Mouse (Mus musculus) cerebellum, adult 11-12 months (tissue): ENCODE data around the gene Gmeb2.

ENCODE experiments used
- DNase-seq: peaks from one replicate; pipeline ENCODE4 v3.0.0; 2022

Gene Gmeb2

GRCm38 (mm10) chr2:181287958-181288350 lies at the start of gene Gmeb2:
Gene Gmeb2, minus strand, starts transcription at chr2:181288035.
- DNase-seq, result peak; percentile 98

DNA sequence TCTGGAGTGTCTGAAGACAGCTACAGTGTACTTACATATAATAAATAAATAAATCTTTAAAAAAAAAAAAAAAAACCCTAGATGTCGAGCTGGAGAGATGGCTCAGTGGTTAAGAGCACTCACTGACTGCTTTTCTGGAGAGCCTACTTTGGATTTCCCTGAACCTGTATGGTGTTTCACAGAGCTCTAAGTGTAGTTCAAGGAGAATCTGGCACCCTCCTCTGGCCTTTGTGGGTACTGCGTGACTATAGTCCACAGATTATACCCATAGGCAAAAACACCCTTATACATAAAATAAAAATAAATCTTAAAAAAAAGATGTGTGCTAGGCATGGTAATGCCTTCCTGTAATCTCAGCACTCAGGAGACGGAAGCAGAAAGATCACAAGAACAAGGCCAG lies 46.2 kb upstream of the Gmeb2 start:
- peak; percentile 58 for DNase-seq

DNA sequence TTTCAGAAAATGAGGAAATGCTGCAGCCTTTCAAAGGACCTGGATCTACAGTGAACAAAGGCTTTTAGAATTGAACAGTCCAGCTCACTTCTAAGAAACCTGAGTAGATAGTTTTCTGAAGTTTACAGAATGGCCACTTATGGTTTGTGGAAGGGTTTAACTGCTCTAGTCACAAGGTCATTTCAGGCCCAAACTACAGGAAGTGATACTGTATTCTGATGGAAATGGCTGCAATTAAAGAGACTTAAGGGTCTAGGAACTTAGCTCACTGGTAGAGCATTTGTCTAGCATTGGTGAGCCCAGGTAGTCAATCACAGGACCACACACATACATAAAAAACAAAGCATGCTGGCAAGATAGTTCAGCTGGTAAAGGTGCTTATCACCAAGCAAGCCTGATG lies 44.7 kb upstream of the Gmeb2 start:
- no peak for DNase-seq

- DNase-seq, result no peak
Measured at GRCm38 (mm10) chr2:181326098-181326497, 38.3 kb upstream of the Gmeb2 start.

DNA sequence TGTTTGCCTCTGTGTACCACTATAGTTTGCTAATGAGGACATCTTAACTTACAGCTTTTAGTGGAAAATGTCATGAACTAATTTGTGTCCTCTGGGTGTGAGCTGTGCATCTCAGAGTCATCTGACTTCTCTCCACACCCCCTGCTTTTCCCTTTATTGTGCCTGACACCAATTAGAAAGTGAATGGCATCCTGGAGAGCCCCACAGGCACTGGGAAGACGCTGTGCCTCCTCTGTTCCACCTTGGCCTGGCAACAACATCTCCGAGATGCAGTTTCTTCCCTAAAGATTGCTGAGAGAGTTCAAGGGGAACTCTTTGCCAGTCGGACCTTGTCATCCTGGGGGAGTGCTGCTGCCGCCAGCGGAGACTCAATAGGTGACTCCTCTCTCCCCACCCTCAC lies 34.3 kb upstream of the Gmeb2 start:
- no peak for DNase-seq

- DNase-seq, result no peak
Measured at GRCm38 (mm10) chr2:181320103-181320499, 32.3 kb upstream of the Gmeb2 start.

GRCm38 (mm10) chr2:181319248-181320102 lies 31.6 kb upstream of the Gmeb2 start, which contains the start of gene Rtel1:
Gene Rtel1, plus strand, starts transcription at chr2:181319739.
- DNase-seq, result peak; percentile 76

GRCm38 (mm10) chr2:181314080-181314810 lies 26.4 kb upstream of the Gmeb2 start, which contains the start of gene Stmn3:
Gene Stmn3, minus strand, starts transcription at chr2:181314500.
- DNase-seq, result peak; percentile 83

GRCm38 (mm10) chr2:181313344-181314079 lies 25.7 kb upstream of the Gmeb2 start:
- peak; percentile 71 for DNase-seq

GRCm38 (mm10) chr2:181313006-181313343 lies 25.1 kb upstream of the Gmeb2 start:
- no peak for DNase-seq

- DNase-seq, result peak; percentile 45
Measured at GRCm38 (mm10) chr2:181312435-181312834, 24.6 kb upstream of the Gmeb2 start.

DNA sequence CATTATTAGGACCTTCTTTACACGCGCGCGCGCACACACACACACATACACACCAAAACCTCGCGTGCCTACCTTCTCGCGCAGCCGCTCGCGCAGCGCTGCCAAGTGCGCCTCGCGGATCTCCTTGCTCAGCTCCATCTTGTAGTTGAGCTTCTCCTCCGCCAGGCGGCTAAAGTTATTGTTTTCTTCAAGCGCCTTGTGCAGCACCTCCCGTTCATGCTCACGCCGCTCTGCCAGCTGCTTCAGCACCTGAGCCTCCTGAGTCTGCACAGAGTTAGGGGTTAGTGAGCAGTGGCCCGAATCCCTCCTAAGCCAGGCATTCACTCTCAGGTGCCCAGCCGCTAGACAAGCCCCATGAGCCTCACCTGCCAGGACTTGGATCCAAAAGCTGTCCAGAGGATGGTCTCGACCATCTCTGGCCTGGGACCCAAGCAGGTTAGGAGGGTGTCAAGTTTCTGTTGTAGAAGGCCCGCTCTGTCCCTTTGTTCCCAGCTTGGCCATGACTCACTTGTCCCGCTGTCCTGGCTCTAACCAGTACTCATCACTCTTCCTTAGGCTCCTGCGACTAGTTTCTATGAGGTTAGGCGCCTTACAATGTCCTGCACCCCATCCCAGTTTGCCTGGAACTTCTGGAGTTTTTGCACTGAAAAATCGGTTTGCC lies 19.4 kb upstream of the Gmeb2 start:
- peak; percentile 64 for DNase-seq

- no peak for DNase-seq
Measured at GRCm38 (mm10) chr2:181304944-181305343, 17.1 kb upstream of the Gmeb2 start.

GRCm38 (mm10) chr2:181302041-181302440 lies 14.2 kb upstream of the Gmeb2 start:
- DNase-seq, result no peak

DNA sequence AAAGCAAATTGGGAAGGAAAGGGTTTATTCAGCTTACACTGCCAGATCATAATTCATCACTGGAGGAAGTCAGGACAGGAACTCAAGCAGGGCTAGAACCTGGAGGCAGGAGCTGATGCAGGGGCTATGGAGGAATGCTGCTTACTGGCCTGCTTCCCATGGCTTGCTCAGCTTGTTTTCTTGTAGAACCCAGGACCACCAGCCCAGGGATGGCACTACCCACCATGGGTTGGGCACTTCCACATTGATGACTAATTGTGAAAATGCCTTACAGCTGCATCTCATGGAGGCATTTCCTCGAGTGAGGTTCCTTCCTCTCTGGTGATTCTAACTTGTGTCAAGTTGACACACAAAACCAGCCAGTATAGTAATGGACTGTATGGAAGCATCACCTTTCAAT lies 3.1 kb upstream of the Gmeb2 start:
- DNase-seq, result no peak

GRCm38 (mm10) chr2:181288691-181289090 lies 856 bp upstream of the Gmeb2 start:
- no peak for DNase-seq

DNA sequence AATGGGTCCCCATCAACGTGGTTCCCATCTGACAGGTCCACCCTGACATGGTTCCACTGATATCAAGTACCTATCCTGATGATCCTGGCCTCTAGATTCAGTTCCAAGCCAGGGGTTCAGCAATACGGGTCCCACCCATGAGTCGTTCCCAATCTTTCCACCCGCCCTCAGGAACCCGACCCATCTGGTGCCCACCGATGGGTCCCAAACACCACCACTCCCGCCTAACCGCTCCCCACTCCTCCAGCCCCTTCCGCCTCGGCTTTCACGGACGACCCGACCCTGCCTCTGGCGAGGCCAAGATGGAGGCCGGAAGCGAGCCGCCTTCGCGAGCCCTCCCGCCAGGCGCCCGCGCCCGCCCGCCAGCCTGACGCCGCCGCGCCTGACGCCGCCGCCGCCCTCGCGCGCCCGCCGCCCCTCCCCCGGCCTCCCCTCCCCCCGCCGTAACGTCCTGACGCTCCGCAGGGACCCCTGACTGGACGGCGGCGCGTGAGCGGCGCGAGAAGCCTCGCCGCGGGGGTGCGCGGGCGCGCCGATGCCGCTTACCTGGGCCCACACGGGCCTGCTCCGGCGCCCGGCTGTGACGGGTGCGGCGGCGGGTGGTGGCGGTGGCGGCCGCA lies 387 bp downstream of the Gmeb2 start:
- peak; percentile 86 for DNase-seq

GRCm38 (mm10) chr2:181286629-181287337 lies 1.1 kb downstream of the Gmeb2 start:
- DNase-seq, result no peak

GRCm38 (mm10) chr2:181279968-181280367 lies 7.9 kb downstream of the Gmeb2 start:
- no peak for DNase-seq

GRCm38 (mm10) chr2:181277866-181278265 lies 10.0 kb downstream of the Gmeb2 start:
- DNase-seq, result no peak

DNA sequence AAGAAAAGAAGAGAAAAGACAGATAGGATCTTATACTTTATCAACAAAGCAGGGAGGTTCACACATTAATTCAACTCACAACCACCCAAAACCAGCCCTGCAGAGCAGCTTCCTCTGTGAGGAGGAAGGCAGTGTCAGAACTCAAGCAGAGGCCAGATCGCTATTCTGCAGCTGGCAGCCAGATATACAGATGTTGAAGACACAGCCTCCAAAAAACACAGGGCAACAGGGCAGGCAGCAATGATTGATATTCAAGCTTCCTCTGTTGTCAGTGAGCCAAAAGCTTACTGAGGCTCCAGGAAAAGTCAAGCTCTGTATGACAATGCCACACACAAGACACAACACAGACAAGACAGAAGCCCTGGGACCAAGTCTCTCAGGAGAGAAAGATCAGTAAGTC lies 11.1 kb downstream of the Gmeb2 start:
- DNase-seq, result no peak

DNA sequence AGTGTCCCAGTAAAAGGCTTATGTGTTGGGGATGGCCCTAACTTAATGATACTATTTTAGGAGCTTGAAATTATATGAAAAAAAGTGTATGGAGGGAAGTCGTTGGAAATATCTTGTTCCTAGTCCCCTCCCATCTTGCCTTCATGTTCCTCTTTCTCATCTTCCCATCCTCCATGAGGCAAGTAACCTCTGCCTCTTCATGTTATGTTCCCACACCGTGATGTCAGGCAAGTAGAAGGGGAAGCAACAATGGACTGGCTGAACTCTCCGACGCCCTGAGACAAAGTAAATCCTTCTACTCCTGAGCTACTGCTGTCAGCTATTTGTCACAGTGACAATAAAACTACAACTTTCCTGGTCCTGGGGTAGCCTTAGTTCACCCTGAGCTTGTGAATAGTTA lies 13.2 kb downstream of the Gmeb2 start:
- DNase-seq, result no peak
